Mouse (Mus musculus): ENCODE results near the gene Olfr1419.

DNA sequence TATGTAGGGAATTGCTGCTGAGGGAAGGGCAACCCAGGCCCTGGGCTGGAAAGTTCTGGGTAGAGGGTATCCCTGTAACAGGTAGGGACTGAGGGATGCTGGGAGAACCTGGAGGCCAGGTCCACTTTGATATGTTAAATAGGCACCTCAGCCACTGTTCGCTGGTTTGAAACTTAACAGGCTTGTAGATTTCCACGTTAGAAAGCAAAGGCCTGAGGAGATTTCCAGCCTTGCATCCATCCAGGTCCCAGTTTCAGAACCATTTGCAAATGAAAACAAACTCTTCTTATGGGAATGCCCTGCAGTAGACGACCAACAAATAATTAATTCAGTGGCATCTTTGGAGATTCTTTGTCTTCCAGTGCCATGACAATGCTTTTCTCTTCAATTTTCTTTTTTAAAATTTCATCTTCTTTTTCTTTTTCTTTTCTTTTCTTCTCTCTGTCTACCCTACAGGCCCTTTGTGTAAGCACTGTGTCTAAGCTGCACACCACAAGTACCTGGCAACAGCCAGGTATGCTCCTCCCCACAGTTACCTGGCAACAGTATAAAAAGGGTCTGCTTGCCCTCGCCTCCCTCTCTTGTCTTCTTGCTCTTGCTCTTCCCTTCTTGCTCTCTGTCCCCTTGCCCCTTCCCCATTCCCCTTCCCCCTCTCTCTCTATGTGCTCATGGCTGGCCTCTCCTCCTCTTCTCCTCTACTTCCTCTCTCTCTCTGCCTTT, 51.4 kb downstream of the Olfr1419 start:
- TF ChIP-seq CTCF (IDR thresholded peaks at IDR 0.05; ENCODE audit: low read depth) (no peak), EP300 (IDR thresholded peaks at IDR 0.05; ENCODE audit: low read depth) (no peak)

Measured in heart, postnatal 0 days (tissue).